Mouse (Mus musculus) G1E (cell line): ENCODE measurements at regions not wholly inside any gene's neighbourhood (a gene's known extent, or its start where the extent isn't known, plus 50 kb on each side); places are given as distances from the start of the nearest gene placed in this dataset.

Experiments
- CTCF ChIP-seq: IDR thresholded peaks from 2 replicates; pipeline ENCODE4 v1.5.1; 2012; ENCODE audit warnings: low read depth, low read length, inconsistent platforms, mixed read lengths
- GATA1 ChIP-seq: IDR thresholded peaks from 2 replicates; pipeline ENCODE4 v1.6.1; 2012; ENCODE audit warnings: borderline replicate concordance, low read length, inconsistent platforms, mixed read lengths
- GATA2 ChIP-seq: IDR thresholded peaks from 2 replicates; pipeline ENCODE4 v1.6.1; 2012; ENCODE audit warnings: low read depth, low read length, inconsistent platforms, borderline replicate concordance
- POLR2AphosphoS5 ChIP-seq: IDR thresholded peaks from 2 replicates; pipeline ENCODE4 v1.6.1; 2012; ENCODE audit warnings: low read depth, low read length, inconsistent platforms; ENCODE audit not compliant: insufficient replicate concordance
- TAL1 ChIP-seq: conservative IDR thresholded peaks from 2 replicates; pipeline ENCODE4 v1.6.1; 2012; ENCODE audit warnings: low read depth, low read length, inconsistent platforms, mixed read lengths

GRCm38 (mm10) chr2:171605064-171605463 lies 438.2 kb downstream of the Cbln4 start:
- TF ChIP-seq CTCF: no peak
- TF ChIP-seq GATA1: no peak
- TF ChIP-seq TAL1: no peak
- TF ChIP-seq POLR2AphosphoS5: no peak
- TF ChIP-seq GATA2: no peak
